Mouse (Mus musculus) large intestine, adult 2 months (tissue): ENCODE data around the gene Zdhhc23. TPM values are rescaled to one million over a fixed set of nuclear protein-coding genes. Genes with fewer than 3 reads are reported as not detected.

Source experiments
- DNase-seq: peaks from one replicate; pipeline ENCODE4 v3.0.0-alpha.2; 2012; ENCODE audit warnings: low read depth, low spot score
- WGBS: fragments of 180-500 bp; shearing (Covaris S2); methylation state at CpG from one replicate; pipeline ENCODE4 v1.1.7; 2018; 5-methylcytosine and 5-hydroxymethylcytosine counted together
- polyA plus RNA-seq: library from polyadenylated mRNA; depleted of rRNA; stranded (reverse); fragments of >200 nt; gene quantifications from 2 replicates; pipeline ENCODE4 v1.2.3, GENCODE M21; 2012; rRNA removed

Zdhhc23 gene
- polyA plus RNA-seq, 1 experiment, result 3.0 TPM

- no peak for DNase-seq
- 77% methylated on average over 3 of the region's 3 CpGs for WGBS
Observed at GRCm38 (mm10) chr16:43922630-43923029, 57.0 kb downstream of the Zdhhc23 start.

GRCm38 (mm10) chr16:43922024-43922423 is 57.6 kb downstream of the Zdhhc23 start:
- DNase-seq, result no peak
- WGBS, result 97% methylated on average over 2 of the region's 2 CpGs

- WGBS, result 86% methylated on average over 3 of the region's 3 CpGs
Observed at GRCm38 (mm10) chr16:43918867-43919266, 60.7 kb downstream of the Zdhhc23 start.

More at GRCm38 (mm10) chr16:43918867-43919266, 60.7 kb downstream of the Zdhhc23 start:
- DNase-seq, result no peak

Other genes starting within 250 kb of the Zdhhc23 start
- gene Drd3, start 225.8 kb downstream of the Zdhhc23 start, polyA plus RNA-seq, result 0.05 and 0.10 TPM in 2 replicates
- 1.1 TPM in 2 replicates for gene Ccdc191, start 90.0 kb downstream of the Zdhhc23 start, polyA plus RNA-seq
- gene Qtrt2, start 53.0 kb downstream of the Zdhhc23 start, polyA plus RNA-seq, result 9.7 and 11.9 TPM in 2 replicates
- gene Gramd1c, start 83.6 kb upstream of the Zdhhc23 start, polyA plus RNA-seq, result 1.7 and 4.0 TPM in 2 replicates
- gene Atp6v1a, start 159.9 kb upstream of the Zdhhc23 start, polyA plus RNA-seq, result 11.0 and 15.6 TPM in 2 replicates
- gene Naa50, start 160.0 kb upstream of the Zdhhc23 start, polyA plus RNA-seq, result 5.2 and 6.0 TPM in 2 replicates
- 6.1 and 9.8 TPM in 2 replicates for gene Usf3, start 193.5 kb upstream of the Zdhhc23 start, polyA plus RNA-seq